Mouse (Mus musculus) embryonic facial prominence, embryonic 13.5 days (tissue): Measurements from ENCODE around the gene Slc35f2. TPM values are rescaled to one million over a fixed set of nuclear protein-coding genes. Genes with fewer than 3 reads are reported as not detected.

Source experiments
- ATAC-seq: fragments of 200-750 bp; cut with Nextera tagmentation; 2 replicates; pipeline ENCODE4 v1.8.0; 2017; ENCODE audit warnings: low read depth; ENCODE audit not compliant: insufficient number of reproducible peaks, insufficient read depth, low FRiP score, low TSS enrichment
- H3K27ac ChIP-seq: fragments of 300-500 bp; sonication (generic); 2 replicates; pipeline ENCODE4 v1.5.1; 2015; ENCODE audit warnings: moderate library complexity, mild to moderate bottlenecking, inconsistent platforms
- H3K27me3 ChIP-seq: fragments of 300-500 bp; sonication (generic); 2 replicates; pipeline ENCODE4 v1.6.1; 2015; ENCODE audit warnings: mild to moderate bottlenecking, inconsistent platforms
- H3K36me3 ChIP-seq: fragments of 300-500 bp; sonication (generic); 2 replicates; pipeline ENCODE4 v1.6.1; 2015; ENCODE audit warnings: mild to moderate bottlenecking, inconsistent platforms
- H3K4me1 ChIP-seq: fragments of 300-500 bp; sonication (generic); 2 replicates; pipeline ENCODE4 v1.6.1; 2015; ENCODE audit warnings: inconsistent platforms
- H3K4me2 ChIP-seq: fragments of 300-500 bp; sonication (generic); 2 replicates; pipeline ENCODE4 v1.6.1; 2015; ENCODE audit warnings: moderate library complexity, mild to moderate bottlenecking, inconsistent platforms
- H3K4me3 ChIP-seq: fragments of 300-500 bp; sonication (generic); 2 replicates; pipeline ENCODE4 v1.5.1; 2015; ENCODE audit warnings: mild to moderate bottlenecking, inconsistent platforms
- H3K9ac ChIP-seq: fragments of 300-500 bp; sonication (generic); 2 replicates; pipeline ENCODE4 v1.6.1; 2015; ENCODE audit warnings: mild to moderate bottlenecking, inconsistent platforms
- H3K9me3 ChIP-seq: fragments of 300-500 bp; sonication (generic); 2 replicates; pipeline ENCODE4 v1.6.1; 2016; ENCODE audit warnings: inconsistent platforms
- WGBS: fragments of 180-500 bp; shearing (Covaris S2); methylation state at CpG from one replicate; pipeline ENCODE4 v1.1.7; 2015; ENCODE audit warnings: mixed read lengths; 5-methylcytosine and 5-hydroxymethylcytosine counted together
- polyA plus RNA-seq: library from polyadenylated mRNA; unstranded; fragments of >200 nt; fragmentation: Nextera tagmentation; extraction: Ambion mirVana; gene quantifications from 2 replicates; pipeline ENCODE4 v1.2.1, GENCODE M21; 2015

The Slc35f2 gene
- polyA plus RNA-seq, 1 experiment from 2014 or later: 10.9 TPM

DNA sequence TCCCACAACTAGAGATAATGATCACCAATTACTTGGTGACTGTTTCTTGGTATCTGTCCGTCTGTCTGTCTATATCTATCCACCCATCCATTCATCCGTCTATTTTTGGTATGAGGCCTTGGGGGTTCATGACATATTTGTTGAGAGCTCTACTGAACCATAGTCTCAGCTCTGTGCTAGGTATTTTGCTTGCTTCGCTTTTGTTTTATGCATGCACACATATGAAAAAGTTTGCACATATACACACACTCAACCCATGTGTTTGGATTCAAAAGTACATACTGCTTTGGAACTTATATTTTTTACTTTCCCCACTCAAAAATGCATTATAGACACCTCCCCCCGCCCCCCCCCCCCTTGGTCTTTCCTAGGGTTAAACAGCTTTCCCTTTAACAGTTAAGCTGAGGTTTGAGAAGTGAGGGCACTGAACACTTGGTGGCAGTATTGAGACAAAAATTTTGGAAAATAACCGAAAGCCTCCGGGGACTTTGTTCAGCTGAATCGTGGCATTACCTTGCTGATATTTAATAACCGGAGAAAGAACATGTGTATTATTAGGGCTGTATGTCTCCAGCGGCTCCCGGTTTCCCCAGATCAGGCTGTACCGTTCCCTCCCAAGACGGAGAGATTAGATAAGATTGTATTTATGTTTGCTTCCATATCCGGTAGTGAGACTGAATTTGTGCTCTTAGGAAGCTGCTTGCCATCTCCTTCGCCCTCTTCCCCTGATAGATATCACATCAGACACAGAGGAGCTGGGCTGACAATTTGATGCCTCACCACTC, 57.9 kb downstream of the Slc35f2 start:
- Histone ChIP-seq H3K27ac (no peak overlapping the region), H3K27me3 (peaks cover 11% of the 10 kb centered on the region), H3K9ac (peak overlapping the region; percentile 70), H3K4me3 (peak overlapping the region; percentile 49), H3K9me3 (no peaks in the 10 kb centered on the region), H3K4me1 (0 out of 2 replicates have a peak, but pooled peaks cover 2% of the 10 kb centered on the region), H3K36me3 (no peaks in the 10 kb centered on the region), H3K4me2 (peak overlapping the region; percentile 66)
- ATAC-seq: no peak
- WGBS: 15% methylated on average over 14 of the region's 14 CpGs

DNA sequence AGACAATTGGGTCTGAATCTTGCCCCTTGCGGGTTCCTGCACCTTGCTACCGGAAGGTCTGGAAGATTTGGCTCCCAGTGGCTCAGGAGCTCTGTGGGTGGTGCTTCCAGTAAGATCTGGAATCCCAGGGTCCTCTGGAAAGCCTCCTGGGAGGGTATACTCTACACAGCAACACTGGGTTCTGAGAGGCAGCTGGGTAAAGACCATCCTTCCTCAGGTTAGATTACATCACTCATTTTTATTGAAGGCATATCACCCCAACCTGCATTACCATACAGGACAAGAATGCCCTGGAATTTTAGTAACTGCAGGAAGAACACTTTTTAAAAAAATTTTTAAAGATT, 58.5 kb downstream of the Slc35f2 start:
- peak overlapping the region; percentile 49 for H3K4me3 ChIP-seq
- no peaks in the 10 kb centered on the region for H3K9me3 ChIP-seq
- WGBS: 37% methylated on average over 2 of the region's 2 CpGs
- peak overlapping the region; percentile 66 for H3K4me2 ChIP-seq
- H3K27ac ChIP-seq: no peak overlapping the region
- H3K9ac ChIP-seq: peak overlapping the region; percentile 70
- peaks cover 11% of the 10 kb centered on the region for H3K27me3 ChIP-seq
- no peaks in the 10 kb centered on the region for H3K36me3 ChIP-seq
- H3K4me1 ChIP-seq: 0 out of 2 replicates have a peak, but pooled peaks cover 2% of the 10 kb centered on the region
- ATAC-seq: no peak

DNA sequence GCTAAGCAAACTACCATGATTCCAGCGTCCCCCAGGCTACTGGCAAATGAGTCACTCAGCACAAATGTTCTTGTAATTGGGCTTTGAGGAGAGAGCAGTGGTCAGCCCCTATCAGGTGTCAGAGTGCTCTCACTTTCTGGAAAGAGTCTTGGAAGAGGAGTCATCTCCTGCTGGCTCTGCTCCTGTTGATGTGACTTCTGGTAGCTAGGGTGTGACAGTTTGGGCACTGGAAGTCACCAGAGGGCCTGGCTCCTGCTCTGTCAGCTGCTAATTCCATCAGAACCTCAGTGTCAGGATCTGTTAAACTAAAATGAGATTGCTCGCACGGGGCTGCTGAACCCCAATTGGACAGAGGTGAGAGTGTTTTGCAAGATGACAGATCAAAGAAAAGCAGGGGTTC, 63.7 kb downstream of the Slc35f2 start:
- no peaks in the 10 kb centered on the region for H3K36me3 ChIP-seq
- no peak overlapping the region for H3K9ac ChIP-seq
- H3K4me2 ChIP-seq: no peak overlapping the region
- no peaks in the 10 kb centered on the region for H3K4me1 ChIP-seq
- H3K9me3 ChIP-seq: no peaks in the 10 kb centered on the region
- H3K27me3 ChIP-seq: no peaks in the 10 kb centered on the region
- H3K4me3 ChIP-seq: no peak overlapping the region
- WGBS: 65% methylated on average over 3 of the region's 3 CpGs
- H3K27ac ChIP-seq: no peak overlapping the region
- ATAC-seq: no peak

DNA sequence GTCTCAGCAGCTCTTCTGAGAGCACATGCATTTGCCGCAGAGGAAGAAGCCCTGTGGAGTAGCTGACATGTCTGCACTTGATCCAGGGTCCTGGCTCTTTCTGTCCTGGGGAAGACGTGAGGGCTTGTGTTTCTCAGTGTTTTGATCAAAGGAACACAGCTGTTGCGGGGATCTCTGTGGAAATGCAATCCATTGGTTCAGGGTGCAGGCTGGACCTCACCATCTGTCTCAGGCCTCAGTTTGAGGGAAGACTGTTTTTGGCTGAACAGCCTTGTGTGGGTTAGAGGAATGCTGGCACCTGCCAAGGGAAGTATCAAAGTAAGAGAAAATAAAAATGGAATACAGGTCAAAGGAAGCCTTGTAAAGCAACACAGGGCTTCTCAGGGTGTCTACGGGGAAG, 64.6 kb downstream of the Slc35f2 start:
- no peak for ATAC-seq
- no peak overlapping the region for H3K4me2 ChIP-seq
- WGBS: 54% methylated on average over 4 of the region's 4 CpGs
- no peaks in the 10 kb centered on the region for H3K27me3 ChIP-seq
- no peak overlapping the region for H3K9ac ChIP-seq
- no peaks in the 10 kb centered on the region for H3K36me3 ChIP-seq
- no peaks in the 10 kb centered on the region for H3K4me1 ChIP-seq
- H3K27ac ChIP-seq: no peak overlapping the region
- no peak overlapping the region for H3K4me3 ChIP-seq
- H3K9me3 ChIP-seq: no peaks in the 10 kb centered on the region

DNA sequence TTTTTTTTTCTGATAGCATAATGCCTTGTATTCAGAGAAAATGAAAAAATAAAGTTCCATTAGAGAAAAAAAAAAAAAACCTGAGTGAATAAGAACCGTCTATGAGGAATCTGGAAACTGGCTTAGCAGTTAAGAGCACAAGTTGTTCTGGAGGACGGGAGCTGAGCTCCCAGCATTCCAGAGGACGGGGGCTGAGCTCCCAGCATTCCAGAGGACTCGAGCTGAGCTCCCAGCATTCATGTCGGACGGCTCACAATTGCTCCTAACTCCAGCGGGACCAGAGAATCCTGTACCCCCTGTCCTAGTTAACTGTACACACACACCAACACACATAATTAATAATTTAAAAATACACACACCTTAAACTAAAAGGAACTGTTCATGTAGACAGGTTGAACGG, 67.5 kb downstream of the Slc35f2 start:
- no peaks in the 10 kb centered on the region for H3K9me3 ChIP-seq
- WGBS: 60% methylated on average over 8 of the region's 8 CpGs

DNA sequence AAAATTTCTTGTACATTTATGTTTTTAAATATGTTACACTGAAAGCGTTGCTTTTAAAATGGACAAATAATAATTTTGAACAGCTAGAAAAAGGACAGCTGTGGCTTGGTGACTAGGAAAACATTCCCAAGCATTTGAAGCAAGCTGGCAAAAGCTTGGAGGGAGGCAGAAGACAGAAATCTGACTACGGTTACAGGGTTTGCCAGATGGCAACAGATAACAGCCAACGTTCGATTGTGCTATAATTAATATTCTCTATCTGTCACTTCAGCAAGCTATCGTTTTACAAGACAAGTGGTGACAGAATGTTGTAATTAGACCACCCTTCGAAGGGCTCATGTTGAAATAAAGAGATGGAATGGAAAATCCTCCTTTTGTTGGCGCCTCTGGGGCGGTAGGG, 77.2 kb downstream of the Slc35f2 start:
- Histone ChIP-seq H3K27ac (no peak overlapping the region), H3K4me3 (no peak overlapping the region), H3K36me3 (no peaks in the 10 kb centered on the region), H3K9me3 (no peaks in the 10 kb centered on the region), H3K4me1 (no peaks in the 10 kb centered on the region), H3K4me2 (no peak overlapping the region), H3K27me3 (no peaks in the 10 kb centered on the region), H3K9ac (no peak overlapping the region)
- no peak for ATAC-seq
- 74% methylated on average over 8 of the region's 8 CpGs for WGBS

More for the DNA sequence above, 67.5 kb downstream of the Slc35f2 start:
- no peak overlapping the region for H3K9ac ChIP-seq
- no peaks in the 10 kb centered on the region for H3K4me1 ChIP-seq
- no peak overlapping the region for H3K4me2 ChIP-seq
- no peaks in the 10 kb centered on the region for H3K36me3 ChIP-seq
- H3K4me3 ChIP-seq: no peak overlapping the region
- H3K27ac ChIP-seq: no peak overlapping the region
- ATAC-seq: no peak
- no peaks in the 10 kb centered on the region for H3K27me3 ChIP-seq

DNA sequence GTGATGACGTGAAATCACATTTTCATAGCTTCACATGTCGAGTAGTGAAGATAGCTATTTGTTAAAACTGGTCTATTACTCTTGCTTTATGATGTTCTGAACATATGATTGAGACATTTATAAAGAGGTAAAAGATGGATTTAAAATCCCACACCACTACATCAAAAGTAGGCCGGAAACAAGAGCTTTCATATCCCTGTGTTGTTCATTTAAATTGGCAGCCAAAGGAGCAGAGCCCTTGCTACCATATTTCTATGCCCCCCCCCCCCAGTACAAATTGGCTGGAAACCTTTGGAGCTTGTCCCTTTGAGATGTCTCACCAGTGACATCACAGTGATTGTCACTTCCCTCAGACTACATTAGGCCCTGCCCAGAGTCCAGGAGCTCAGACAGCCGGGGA, 78.5 kb downstream of the Slc35f2 start, which contains the start of gene Sln:
Gene Sln (plus strand): TSS at position 301 of the 400 bp plus-strand sequence.
- no peaks in the 10 kb centered on the region for H3K4me1 ChIP-seq

DNA sequence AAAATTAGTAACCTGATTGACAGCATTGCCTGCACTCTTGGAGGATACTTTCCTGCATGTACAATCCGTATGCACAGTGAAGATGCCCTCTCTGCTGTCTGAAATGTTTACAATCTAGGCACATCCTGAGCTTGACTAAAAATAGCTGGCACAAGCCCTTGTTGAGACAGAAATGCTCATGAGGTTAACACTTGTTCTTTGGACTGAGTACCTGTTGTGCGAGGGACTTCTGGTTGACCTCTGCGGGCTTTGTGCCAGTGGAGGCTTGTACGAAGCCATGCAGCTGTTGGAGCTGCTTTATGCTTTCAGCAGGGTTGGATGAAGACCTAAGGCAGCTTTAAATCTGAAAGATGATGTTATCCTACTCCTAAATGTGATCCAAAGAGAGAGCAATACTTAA, 80.8 kb downstream of the Slc35f2 start:
- no peaks in the 10 kb centered on the region for H3K36me3 ChIP-seq
- no peak overlapping the region for H3K9ac ChIP-seq
- no peaks in the 10 kb centered on the region for H3K4me1 ChIP-seq
- WGBS: 81% methylated on average over 4 of the region's 4 CpGs
- H3K4me3 ChIP-seq: no peak overlapping the region
- no peak for ATAC-seq
- H3K4me2 ChIP-seq: no peak overlapping the region
- H3K27me3 ChIP-seq: no peaks in the 10 kb centered on the region
- H3K9me3 ChIP-seq: no peaks in the 10 kb centered on the region
- no peak overlapping the region for H3K27ac ChIP-seq

More for the DNA sequence above, 78.5 kb downstream of the Slc35f2 start, which contains the start of gene Sln:
- Histone ChIP-seq H3K9me3 (no peaks in the 10 kb centered on the region), H3K27me3 (no peaks in the 10 kb centered on the region), H3K36me3 (no peaks in the 10 kb centered on the region), H3K9ac (no peak within 1 kb of the TSS), H3K4me2 (no peak within 1 kb of the TSS), H3K27ac (no peak within 1 kb of the TSS), H3K4me3 (no peak within 1 kb of the TSS)
- WGBS: 79% methylated on average over 4 of the region's 4 CpGs
- ATAC-seq: no peak

DNA sequence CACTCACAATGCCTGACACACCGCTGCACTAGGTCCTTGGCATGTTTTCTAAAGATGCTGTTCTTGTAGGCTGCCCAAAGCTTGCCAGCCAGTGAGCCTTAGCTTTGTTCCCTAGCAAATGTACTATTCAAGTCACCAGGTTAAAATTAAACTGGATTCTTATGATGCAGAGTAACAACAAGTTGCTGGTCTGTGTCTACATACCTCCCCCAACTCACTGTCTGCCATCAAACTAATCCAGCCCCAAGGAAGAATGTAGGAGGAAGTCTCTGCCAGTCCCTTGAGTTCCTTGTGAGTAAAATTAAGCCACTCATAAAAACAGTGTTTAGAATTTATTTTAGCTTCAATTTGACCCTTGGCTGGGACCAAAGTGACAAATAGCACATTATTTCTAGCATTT, 82.3 kb downstream of the Slc35f2 start:
- H3K4me3 ChIP-seq: no peak overlapping the region
- H3K27ac ChIP-seq: no peak overlapping the region
- H3K4me2 ChIP-seq: no peak overlapping the region
- no peaks in the 10 kb centered on the region for H3K27me3 ChIP-seq
- H3K36me3 ChIP-seq: no peaks in the 10 kb centered on the region
- no peaks in the 10 kb centered on the region for H3K4me1 ChIP-seq
- 82% methylated on average over 1 of the region's 1 CpGs for WGBS
- H3K9me3 ChIP-seq: no peaks in the 10 kb centered on the region
- H3K9ac ChIP-seq: no peak overlapping the region
- no peak for ATAC-seq

DNA sequence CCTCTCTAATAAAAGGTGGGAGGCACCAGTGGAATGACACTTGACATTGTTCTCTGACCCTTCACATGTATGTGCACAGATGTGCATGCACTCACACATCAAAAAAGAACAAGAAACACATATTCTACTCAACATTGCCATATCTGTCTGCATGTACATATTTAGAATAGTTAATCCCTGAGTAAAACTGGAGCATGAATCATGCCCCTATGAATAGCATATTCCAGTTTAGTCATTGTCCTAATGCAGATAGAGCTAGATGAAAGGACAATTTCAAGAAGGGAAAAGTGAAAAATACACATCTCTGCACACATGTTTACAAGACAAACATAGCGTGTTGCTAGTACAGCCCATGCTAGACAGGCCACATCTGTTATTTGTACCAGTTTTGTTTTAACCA, 83.2 kb downstream of the Slc35f2 start:
- no peak overlapping the region for H3K27ac ChIP-seq
- H3K27me3 ChIP-seq: no peaks in the 10 kb centered on the region
- H3K4me2 ChIP-seq: no peak overlapping the region
- no peaks in the 10 kb centered on the region for H3K36me3 ChIP-seq
- WGBS: 75% methylated on average over 1 of the region's 1 CpGs
- H3K4me3 ChIP-seq: no peak overlapping the region
- H3K9me3 ChIP-seq: no peaks in the 10 kb centered on the region
- H3K4me1 ChIP-seq: no peaks in the 10 kb centered on the region
- no peak for ATAC-seq
- H3K9ac ChIP-seq: no peak overlapping the region

DNA sequence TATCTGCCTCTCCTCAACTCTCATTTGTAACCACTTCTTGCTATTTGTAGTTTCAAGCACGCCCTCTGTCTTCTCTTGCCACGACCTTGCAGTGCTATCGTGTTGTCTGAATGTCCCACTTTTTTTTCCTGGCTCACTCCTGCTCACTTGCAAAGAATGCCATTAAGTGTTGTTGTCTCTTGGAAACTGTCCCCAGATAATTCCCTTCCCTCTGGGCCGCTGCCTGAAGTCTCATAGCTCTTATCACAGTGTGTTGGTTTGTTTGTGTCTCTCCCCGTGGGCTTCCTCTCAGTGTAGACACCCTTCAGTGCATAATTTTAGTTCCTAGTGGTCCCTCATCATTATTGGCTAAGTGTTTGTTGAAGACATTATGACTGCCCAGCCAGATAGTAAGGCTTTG, 86.5 kb downstream of the Slc35f2 start:
- Histone ChIP-seq H3K9me3 (no peaks in the 10 kb centered on the region), H3K27me3 (no peaks in the 10 kb centered on the region), H3K4me2 (no peak overlapping the region), H3K4me1 (no peaks in the 10 kb centered on the region), H3K36me3 (no peaks in the 10 kb centered on the region), H3K9ac (no peak overlapping the region), H3K27ac (no peak overlapping the region), H3K4me3 (no peak overlapping the region)
- WGBS: 72% methylated on average over 5 of the region's 5 CpGs
- ATAC-seq: no peak
